Mouse (Mus musculus): ENCODE measurements at regions not wholly inside any gene's neighbourhood (a gene's known extent, or its start where the extent isn't known, plus 50 kb on each side); places are given as distances from the start of the nearest gene placed in this dataset.

GRCm38 (mm10) chr11:109032729-109033128 lies 111.4 kb downstream of the E030025P04Rik start:
- Histone ChIP-seq H3K27ac (replicated peaks; ENCODE audit: low read depth, low read length) (no peak overlapping the region), H3K27me3 (ENCODE audit: control insufficient read depth, insufficient read depth, low read length) (no peaks in the 10 kb centered on the region), H3K4me2 (ENCODE audit: low read depth, severe bottlenecking) (no peak overlapping the region), H3K4me3 (ENCODE audit: low read depth, low read length) (no peak overlapping the region), H3K36me3 (ENCODE audit: control insufficient read depth, insufficient read depth, low read length) (no peaks in the 10 kb centered on the region), H3K9me3 (ENCODE audit: control insufficient read depth, low read length) (no peaks in the 10 kb centered on the region), H3K4me1 (ENCODE audit: control insufficient read depth, insufficient read depth, low read length) (0 out of 2 replicates have a peak, but pooled peaks cover 3% of the 10 kb centered on the region), H3K9ac (ENCODE audit: low read length) (no peak overlapping the region)
- ATAC-seq (ENCODE audit: insufficient number of reproducible peaks, low FRiP score, low TSS enrichment, low read depth) (no peak), DNase-seq (ENCODE audit: low spot score) (no peak)
- 56% methylated on average over 6 of the region's 6 CpGs for WGBS

- 30% methylated on average over 3 of the region's 3 CpGs for WGBS
- no peak overlapping the region for H3K4me2 ChIP-seq (ENCODE audit: low read depth, severe bottlenecking)
- no peaks in the 10 kb centered on the region for H3K27me3 ChIP-seq (ENCODE audit: control insufficient read depth, insufficient read depth, low read length)
- no peak overlapping the region for H3K27ac ChIP-seq (replicated peaks; ENCODE audit: low read depth, low read length)
- DNase-seq (ENCODE audit: low spot score) = peak; percentile 88
- H3K4me3 ChIP-seq (ENCODE audit: low read depth, low read length) = no peak overlapping the region
- no peaks in the 10 kb centered on the region for H3K36me3 ChIP-seq (ENCODE audit: control insufficient read depth, insufficient read depth, low read length)
- H3K4me1 ChIP-seq (ENCODE audit: control insufficient read depth, insufficient read depth, low read length) = 0 out of 2 replicates have a peak, but pooled peaks cover 3% of the 10 kb centered on the region
- ATAC-seq (ENCODE audit: insufficient number of reproducible peaks, low FRiP score, low TSS enrichment, low read depth) = no peak
- H3K9me3 ChIP-seq (ENCODE audit: control insufficient read depth, low read length) = no peaks in the 10 kb centered on the region
- no peak overlapping the region for H3K9ac ChIP-seq (ENCODE audit: low read length)
Observed at GRCm38 (mm10) chr11:109030486-109030885, 110.3 kb downstream of the Axin2 start.

GRCm38 (mm10) chr11:109029894-109030293 lies 109.7 kb downstream of the Axin2 start:
- Histone ChIP-seq H3K4me3 (ENCODE audit: low read depth, low read length) (no peak overlapping the region), H3K36me3 (ENCODE audit: control insufficient read depth, insufficient read depth, low read length) (no peaks in the 10 kb centered on the region), H3K4me2 (ENCODE audit: low read depth, severe bottlenecking) (no peak overlapping the region), H3K9me3 (ENCODE audit: control insufficient read depth, low read length) (no peaks in the 10 kb centered on the region), H3K9ac (ENCODE audit: low read length) (no peak overlapping the region), H3K4me1 (ENCODE audit: control insufficient read depth, insufficient read depth, low read length) (0 out of 2 replicates have a peak, but pooled peaks cover 3% of the 10 kb centered on the region), H3K27ac (replicated peaks; ENCODE audit: low read depth, low read length) (no peak overlapping the region), H3K27me3 (ENCODE audit: control insufficient read depth, insufficient read depth, low read length) (no peaks in the 10 kb centered on the region)
- 81% methylated on average over 7 of the region's 7 CpGs for WGBS
- DNase-seq (ENCODE audit: low spot score) = no peak
- ATAC-seq (ENCODE audit: insufficient number of reproducible peaks, low FRiP score, low TSS enrichment, low read depth) = no peak

GRCm38 (mm10) chr11:109014806-109015205 lies 94.7 kb downstream of the Axin2 start:
- no peaks in the 10 kb centered on the region for H3K27me3 ChIP-seq (ENCODE audit: control insufficient read depth, insufficient read depth, low read length)
- no peaks in the 10 kb centered on the region for H3K4me1 ChIP-seq (ENCODE audit: control insufficient read depth, insufficient read depth, low read length)
- DNase-seq (ENCODE audit: low spot score) (no peak), ATAC-seq (ENCODE audit: insufficient number of reproducible peaks, low FRiP score, low TSS enrichment, low read depth) (no peak)
- no peak overlapping the region for H3K27ac ChIP-seq (replicated peaks; ENCODE audit: low read depth, low read length)
- H3K9ac ChIP-seq (ENCODE audit: low read length) = no peak overlapping the region
- 80% methylated on average over 7 of the region's 7 CpGs for WGBS
- H3K9me3 ChIP-seq (ENCODE audit: control insufficient read depth, low read length) = no peaks in the 10 kb centered on the region
- H3K4me2 ChIP-seq (ENCODE audit: low read depth, severe bottlenecking) = no peak overlapping the region
- no peak overlapping the region for H3K4me3 ChIP-seq (ENCODE audit: low read depth, low read length)
- H3K36me3 ChIP-seq (ENCODE audit: control insufficient read depth, insufficient read depth, low read length) = no peaks in the 10 kb centered on the region

- ATAC-seq (ENCODE audit: insufficient number of reproducible peaks, low FRiP score, low TSS enrichment, low read depth) (no peak), DNase-seq (ENCODE audit: low spot score) (no peak)
- WGBS = 95% methylated on average over 6 of the region's 6 CpGs
- no peaks in the 10 kb centered on the region for H3K27me3 ChIP-seq (ENCODE audit: control insufficient read depth, insufficient read depth, low read length)
- H3K9me3 ChIP-seq (ENCODE audit: control insufficient read depth, low read length) = no peaks in the 10 kb centered on the region
- no peak overlapping the region for H3K4me2 ChIP-seq (ENCODE audit: low read depth, severe bottlenecking)
- no peak overlapping the region for H3K4me3 ChIP-seq (ENCODE audit: low read depth, low read length)
- H3K9ac ChIP-seq (ENCODE audit: low read length) = no peak overlapping the region
- no peaks in the 10 kb centered on the region for H3K36me3 ChIP-seq (ENCODE audit: control insufficient read depth, insufficient read depth, low read length)
- no peak overlapping the region for H3K27ac ChIP-seq (replicated peaks; ENCODE audit: low read depth, low read length)
- no peaks in the 10 kb centered on the region for H3K4me1 ChIP-seq (ENCODE audit: control insufficient read depth, insufficient read depth, low read length)
Observed at GRCm38 (mm10) chr11:109011161-109011560, 91.0 kb downstream of the Axin2 start.

- DNase-seq (ENCODE audit: low spot score) (no peak), ATAC-seq (ENCODE audit: insufficient number of reproducible peaks, low FRiP score, low TSS enrichment, low read depth) (no peak)
- Histone ChIP-seq H3K36me3 (ENCODE audit: control insufficient read depth, insufficient read depth, low read length) (no peaks in the 10 kb centered on the region), H3K4me2 (ENCODE audit: low read depth, severe bottlenecking) (no peak overlapping the region), H3K9me3 (ENCODE audit: control insufficient read depth, low read length) (no peaks in the 10 kb centered on the region), H3K27me3 (ENCODE audit: control insufficient read depth, insufficient read depth, low read length) (no peaks in the 10 kb centered on the region), H3K9ac (ENCODE audit: low read length) (no peak overlapping the region), H3K4me1 (ENCODE audit: control insufficient read depth, insufficient read depth, low read length) (no peaks in the 10 kb centered on the region), H3K4me3 (ENCODE audit: low read depth, low read length) (no peak overlapping the region), H3K27ac (replicated peaks; ENCODE audit: low read depth, low read length) (no peak overlapping the region)
- 88% methylated on average over 2 of the region's 2 CpGs for WGBS
Observed at GRCm38 (mm10) chr11:109008872-109009271, 88.7 kb downstream of the Axin2 start.

GRCm38 (mm10) chr11:109005681-109006080 lies 85.5 kb downstream of the Axin2 start:
- Histone ChIP-seq H3K36me3 (ENCODE audit: control insufficient read depth, insufficient read depth, low read length) (no peaks in the 10 kb centered on the region), H3K4me1 (ENCODE audit: control insufficient read depth, insufficient read depth, low read length) (no peaks in the 10 kb centered on the region), H3K9me3 (ENCODE audit: control insufficient read depth, low read length) (no peaks in the 10 kb centered on the region), H3K4me2 (ENCODE audit: low read depth, severe bottlenecking) (no peak overlapping the region), H3K27ac (replicated peaks; ENCODE audit: low read depth, low read length) (no peak overlapping the region), H3K9ac (ENCODE audit: low read length) (no peak overlapping the region), H3K4me3 (ENCODE audit: low read depth, low read length) (no peak overlapping the region), H3K27me3 (ENCODE audit: control insufficient read depth, insufficient read depth, low read length) (no peaks in the 10 kb centered on the region)
- DNase-seq (ENCODE audit: low spot score) = no peak
- no peak for ATAC-seq (ENCODE audit: insufficient number of reproducible peaks, low FRiP score, low TSS enrichment, low read depth)
- WGBS = 74% methylated on average over 11 of the region's 11 CpGs
